Mouse (Mus musculus): Measurements from ENCODE around the gene Ttll13.

GRCm38 (mm10) chr7:80207314-80207731 is 38.9 kb upstream of the Ttll13 start:
- TF ChIP-seq POLR2A (IDR thresholded peaks at IDR 0.05; ENCODE audit: low read depth, low read length) (no peak; the same call in 1 of the 2 replicates), CTCF (IDR thresholded peaks at IDR 0.05; ENCODE audit: extremely low read depth, insufficient read length, insufficient replicate concordance, low read depth, low read length) (no peak)
